Comparison of ENCODE assay signal across 26 mouse cellular contexts in genomic region chr17:37491930-37492518, GRCm38 (mm10). TPM values are rescaled to one million over a fixed set of nuclear protein-coding genes. Genes with fewer than 3 reads are reported as not detected.
DNase-seq lines count a peak whose midpoint lies in the region; ATAC-seq and TF ChIP-seq lines count a peak whose summit lies in the region.
"Had no signal": no experiment of that assay in that cellular context is flagged by ENCODE, and none has a peak within 500 bp of the region (broad histone marks: within the 10 kb centered on the region; RNA-seq: fewer than 3 reads in every experiment).

TSS of gene Olfr110 (plus strand) at chr17:37492468.

- no peaks in the 10 kb centered on the region for H3K4me1 ChIP-seq in kidney, adult 2 months (ENCODE audit: control insufficient read depth, insufficient read depth, low read length)
- no peaks in the 10 kb centered on the region for H3K4me1 ChIP-seq in liver, adult 2 months (ENCODE audit: control insufficient read depth, insufficient read depth, low read length)
- H3K4me1 ChIP-seq in liver, postnatal 0 days (ENCODE audit: insufficient read depth) = no peaks in the 10 kb centered on the region
- peaks cover 10% of the 10 kb centered on the region for H3K4me1 ChIP-seq in bone marrow macrophage, adult 2 months (ENCODE audit: control insufficient read depth, insufficient read depth, low read length)
- no peaks in the 10 kb centered on the region for H3K4me1 ChIP-seq in lung, postnatal 0 days (ENCODE audit: insufficient read depth, low read depth, low read length)
- H3K4me1 ChIP-seq: forebrain, embryonic 15.5 days; heart, embryonic 10.5 days; midbrain, embryonic 15.5 days had no signal

- no peak within 1 kb of the TSS for H3K4me3 ChIP-seq in kidney, adult 2 months (ENCODE audit: insufficient read depth, low read depth, low read length)
- no peak within 1 kb of the TSS for H3K4me3 ChIP-seq in liver, adult 2 months (ENCODE audit: insufficient read depth, low read depth, low read length)
- H3K4me3 ChIP-seq in liver, postnatal 0 days (ENCODE audit: low read depth, low read length) = no peak within 1 kb of the TSS
- H3K4me3 ChIP-seq in bone marrow macrophage, adult 2 months (ENCODE audit: insufficient read depth, low read length) = no peak within 1 kb of the TSS
- no peak within 1 kb of the TSS for H3K4me3 ChIP-seq in macrophage (ENCODE audit: inconsistent target)
- H3K4me3 ChIP-seq in lung, postnatal 0 days (ENCODE audit: low read depth, low read length) = no peak within 1 kb of the TSS
- H3K4me3 ChIP-seq: forebrain, embryonic 15.5 days; heart, embryonic 10.5 days; midbrain, embryonic 15.5 days had no signal

- TF ChIP-seq EP300 in liver, postnatal 0 days (IDR thresholded peaks at IDR 0.05; ENCODE audit: low read depth) = no peak
- no peak for TF ChIP-seq EP300 in lung, postnatal 0 days (IDR thresholded peaks at IDR 0.05)

- H3K79me2 ChIP-seq in liver, adult 2 months (ENCODE audit: control insufficient read depth, insufficient read depth, low read length) = no peaks in the 10 kb centered on the region
- H3K79me2 ChIP-seq in macrophage (ENCODE audit: inconsistent target) = no peaks in the 10 kb centered on the region

- H3K27ac ChIP-seq in kidney, adult 2 months (ENCODE audit: insufficient read depth, low read depth, low read length) = no peak within 1 kb of the TSS
- no peak within 1 kb of the TSS for H3K27ac ChIP-seq in liver, adult 2 months (replicated peaks; ENCODE audit: insufficient read depth, low read depth, low read length)
- no peak within 1 kb of the TSS for H3K27ac ChIP-seq in liver, postnatal 0 days (ENCODE audit: low read depth)
- H3K27ac ChIP-seq in bone marrow macrophage, adult 2 months (ENCODE audit: insufficient read depth, low read depth, low read length) = peak within 1 kb of the TSS; percentile 75
- peak within 1 kb of the TSS; percentile 74 for H3K27ac ChIP-seq in macrophage
- no peak within 1 kb of the TSS for H3K27ac ChIP-seq in lung, postnatal 0 days (ENCODE audit: low read length)
- H3K27ac ChIP-seq: forebrain, embryonic 15.5 days; heart, embryonic 10.5 days; midbrain, embryonic 15.5 days had no signal

- H3K4me2 ChIP-seq in liver, postnatal 0 days (ENCODE audit: low read depth, low read length) = no peak within 1 kb of the TSS
- no peak within 1 kb of the TSS for H3K4me2 ChIP-seq in lung, postnatal 0 days (replicated peaks; ENCODE audit: low read depth, low read length)
- H3K4me2 ChIP-seq: forebrain, embryonic 15.5 days; midbrain, embryonic 15.5 days had no signal

- no peak for ATAC-seq in liver, postnatal 0 days
- ATAC-seq in lung, postnatal 0 days = no peak
- ATAC-seq: forebrain, embryonic 15.5 days; hindbrain, embryonic 16.5 days; intestine, postnatal 0 days; midbrain, embryonic 15.5 days had no signal

- DNase-seq in kidney, adult 2 months = peak; percentile 3
- DNase-seq in kidney, postnatal 10 days = no peak
- peak; percentile 10 for DNase-seq in liver, adult 2 months (ENCODE audit: extremely low read depth, low read depth, low spot score)
- no peak for DNase-seq in liver, postnatal 0 days
- no peak for DNase-seq in Muller cell, postnatal 12 days (ENCODE audit: inconsistent ontology term)
- DNase-seq in lung, postnatal 0 days (ENCODE audit: low spot score) = no peak
- DNase-seq: cerebellum, adult 11-12 months; gastrocnemius, postnatal 14 days; heart, postnatal 10 days; kidney, postnatal 25 days; retina, postnatal 1 day had no signal

- 50% methylated on average over 1 of the region's 1 CpGs for WGBS in kidney, adult 2 months
- WGBS in liver, adult 2 months = 38% methylated on average over 1 of the region's 1 CpGs
- 19% methylated on average over 1 of the region's 1 CpGs for WGBS in liver, postnatal 0 days (ENCODE audit: insufficient replicate concordance)
- WGBS in macrophage (ENCODE audit: missing documents) = 11% methylated on average over 1 of the region's 1 CpGs
- 46% methylated on average over 1 of the region's 1 CpGs for WGBS in lung, postnatal 0 days

- TF ChIP-seq POLR2A in kidney, adult 2 months (IDR thresholded peaks at IDR 0.05; ENCODE audit: low read depth, low read length) = no peak
- TF ChIP-seq POLR2A in liver, adult 2 months (IDR thresholded peaks at IDR 0.05; ENCODE audit: extremely low read depth, insufficient read depth, low read length) = no peak
- no peak for TF ChIP-seq POLR2A in bone marrow macrophage, adult 2 months (IDR thresholded peaks at IDR 0.05; ENCODE audit: borderline replicate concordance, low read depth, low read length)

- no peak for TF ChIP-seq CTCF in kidney, adult 2 months (conservative IDR thresholded peaks at IDR 0.05; ENCODE audit: insufficient read depth, insufficient read length, low read depth, low read length)
- TF ChIP-seq CTCF in liver, adult 2 months (IDR thresholded peaks at IDR 0.05; ENCODE audit: low read depth, low read length) = no peak
- no peak for TF ChIP-seq CTCF in liver, postnatal 0 days (IDR thresholded peaks at IDR 0.05; ENCODE audit: low read depth)
- no peak for TF ChIP-seq CTCF in bone marrow macrophage, adult 2 months (IDR thresholded peaks at IDR 0.05; ENCODE audit: low read depth, low read length)
- no peak for TF ChIP-seq CTCF in lung, postnatal 0 days (IDR thresholded peaks at IDR 0.05)

- H3K9me3 ChIP-seq in liver, postnatal 0 days (ENCODE audit: low read length) = peaks cover 2% of the 10 kb centered on the region; the same call in 1 of the 2 replicates
- H3K9me3 ChIP-seq in lung, postnatal 0 days (ENCODE audit: low read length) = no peaks in the 10 kb centered on the region
- H3K9me3 ChIP-seq: forebrain, embryonic 15.5 days; heart, embryonic 10.5 days; midbrain, embryonic 15.5 days had no signal

- no peaks in the 10 kb centered on the region for H3K27me3 ChIP-seq in kidney, adult 2 months (replicated peaks; ENCODE audit: control insufficient read depth, insufficient read depth, low read length)
- no peaks in the 10 kb centered on the region for H3K27me3 ChIP-seq in liver, adult 2 months (ENCODE audit: control insufficient read depth, insufficient read depth, low read length)
- no peaks in the 10 kb centered on the region for H3K27me3 ChIP-seq in liver, postnatal 0 days (ENCODE audit: insufficient read depth, low read length)
- H3K27me3 ChIP-seq in lung, postnatal 0 days (replicated peaks; ENCODE audit: insufficient read depth, low read length) = no peaks in the 10 kb centered on the region
- H3K27me3 ChIP-seq: forebrain, embryonic 15.5 days; midbrain, embryonic 15.5 days had no signal

- no peak within 1 kb of the TSS for H3K9ac ChIP-seq in liver, adult 2 months (ENCODE audit: low read depth, low read length)
- no peak within 1 kb of the TSS for H3K9ac ChIP-seq in liver, postnatal 0 days (replicated peaks)
- no peak within 1 kb of the TSS for H3K9ac ChIP-seq in lung, postnatal 0 days (replicated peaks; ENCODE audit: low read depth)
- H3K9ac ChIP-seq: forebrain, embryonic 15.5 days; midbrain, embryonic 15.5 days had no signal

- H3K36me3 ChIP-seq in kidney, adult 2 months (ENCODE audit: control insufficient read depth, insufficient read depth, low read length) = no peaks in the 10 kb centered on the region
- no peaks in the 10 kb centered on the region for H3K36me3 ChIP-seq in liver, adult 2 months (ENCODE audit: control insufficient read depth, insufficient read depth, low read length)
- H3K36me3 ChIP-seq in liver, postnatal 0 days (replicated peaks; ENCODE audit: insufficient read depth, low read length) = no peaks in the 10 kb centered on the region
- H3K36me3 ChIP-seq in macrophage (ENCODE audit: inconsistent target) = no peaks in the 10 kb centered on the region
- H3K36me3 ChIP-seq in lung, postnatal 0 days (ENCODE audit: insufficient read depth, low read length) = no peaks in the 10 kb centered on the region
- H3K36me3 ChIP-seq: forebrain, embryonic 15.5 days; heart, embryonic 10.5 days; midbrain, embryonic 15.5 days had no signal

RNA-seq across cellular contexts. Expression of gene Olfr110, which starts in this region (rescaled TPM):
- polyA plus RNA-seq in kidney, adult 2 months (2012; rRNA removed) = not detected in 2 replicates
- total RNA-seq in liver, adult 2 months (2014; rRNA removed) = not detected in 2 replicates
- polyA plus RNA-seq in liver, adult 2 months (2012; rRNA removed) = not detected in 2 replicates
- polyA plus RNA-seq in liver, postnatal 0 days (2015; fragmentation: Nextera tagmentation; extraction: Ambion mirVana) = not detected in 2 replicates
- 0.75 and 1.3 TPM in 2 replicates for polyA plus RNA-seq in bone marrow macrophage, adult 2 months (2012; ENCODE audit: insufficient read depth, insufficient read length, missing spikeins)
- 10 to 100 TPM in 10 of 26 experiments, 1 to 10 TPM in 16; 2.6 to 22.0 (median 8.9) TPM for total RNA-seq in macrophage (2018; cell fraction: chromatin; rRNA removed)
- total RNA-seq in macrophage (2018; cell fraction: cytosol; rRNA removed) = 1 to 10 TPM in 10 of 26 experiments, under 1 TPM in 16; 0.30 to 2.2 (median 0.87) TPM
- total RNA-seq in macrophage (2018; cell fraction: nucleus; rRNA removed) = 10 to 100 TPM in 15 of 26 experiments, 1 to 10 TPM in 11; 3.6 to 20.9 (median 10.9) TPM
- 1.6 to 2.2 TPM (median 1.9 TPM) in 3 replicates for polyA plus RNA-seq in macrophage (2018)
- 0.13 TPM in 1 of 2 replicates, not detected in the other for polyA plus RNA-seq in lung, postnatal 0 days (2015; fragmentation: Nextera tagmentation; extraction: Ambion mirVana)
- total RNA-seq: adrenal gland, postnatal 4 days; gastrocnemius, postnatal 14 days; heart, postnatal 10 days; left cerebral cortex, adult 18-20 months had no signal
- polyA plus RNA-seq: C2C12; embryonic facial prominence, embryonic 11.5 days; forebrain, embryonic 15.5 days; heart, embryonic 10.5 days; hindbrain, embryonic 16.5 days; intestine, postnatal 0 days; limb, embryonic 14.5 days; liver, embryonic 16.5 days; midbrain, embryonic 15.5 days; spleen, adult 2 months; stomach, embryonic 16.5 days had no signal

Comparison
In these comparisons a context has a peak if more than half of its experiments do, and no peak if none do; other contexts are left out.
1. Peak in DNase-seq in kidney, adult 2 months; RNA of the gene not detected or under 1 TPM.
2. Peak in DNase-seq in liver, adult 2 months; RNA of the gene not detected or under 1 TPM.
3. H3K27ac ChIP-seq: peak in bone marrow macrophage, adult 2 months (single experiment) and macrophage (single experiment); none in kidney, adult 2 months (single experiment), liver, adult 2 months (single experiment), liver, postnatal 0 days (single experiment) and lung, postnatal 0 days (single experiment).